Mouse (Mus musculus): ENCODE results near the gene Psmf1. TPM values are rescaled to one million over a fixed set of nuclear protein-coding genes. Genes with fewer than 3 reads are reported as not detected.

The Psmf1 gene
- 37.8 and 42.5 TPM in 2 replicates for polyA plus RNA-seq (2021; fragmentation: Nextera tagmentation)
- long read RNA-seq, experiment 1, transcript Psmf1-201 (7 exons, 3,809 nt): major isoform, 45 of 56 reads
- long read RNA-seq, experiment 1, partial matches to known transcripts: 1 of 56 reads
- long read RNA-seq, experiment 1, other reads (novel, unspliced or antisense): 5 of 56 reads
- long read RNA-seq, experiment 2, transcript Psmf1-201 (7 exons, 3,809 nt): major isoform, 145 of 182 reads
- long read RNA-seq, experiment 2, transcript Psmf1-206 (5 exons, 3,306 nt): minor isoform, 17 of 182 reads
- long read RNA-seq, experiment 2, partial matches to known transcripts: 7 of 182 reads
- long read RNA-seq, experiment 2, other reads (novel, unspliced or antisense): 10 of 182 reads

DNA sequence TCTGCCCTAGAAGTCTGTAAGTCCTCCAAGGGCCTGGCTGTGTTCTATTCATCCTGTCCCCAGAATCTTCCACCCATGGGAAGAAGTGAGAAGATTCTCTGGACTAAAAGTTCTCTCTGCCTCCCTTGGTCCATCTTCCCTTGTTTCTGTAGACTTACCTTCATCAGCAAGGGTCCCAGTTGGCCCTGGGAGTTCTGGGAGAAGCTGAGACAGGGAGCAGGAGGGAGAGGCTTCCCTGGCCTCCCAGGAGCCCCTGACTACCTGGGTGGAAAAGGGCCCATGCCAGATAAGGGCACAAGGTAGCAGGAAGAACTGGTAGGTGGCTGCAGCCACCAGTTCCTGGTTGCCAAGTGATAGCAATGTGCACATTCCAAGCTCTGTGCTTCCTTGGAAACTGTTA, at the start of gene Psmf1:
Gene Psmf1, minus strand, starts transcription at position 342 of the 400 bp plus-strand sequence.

DNA sequence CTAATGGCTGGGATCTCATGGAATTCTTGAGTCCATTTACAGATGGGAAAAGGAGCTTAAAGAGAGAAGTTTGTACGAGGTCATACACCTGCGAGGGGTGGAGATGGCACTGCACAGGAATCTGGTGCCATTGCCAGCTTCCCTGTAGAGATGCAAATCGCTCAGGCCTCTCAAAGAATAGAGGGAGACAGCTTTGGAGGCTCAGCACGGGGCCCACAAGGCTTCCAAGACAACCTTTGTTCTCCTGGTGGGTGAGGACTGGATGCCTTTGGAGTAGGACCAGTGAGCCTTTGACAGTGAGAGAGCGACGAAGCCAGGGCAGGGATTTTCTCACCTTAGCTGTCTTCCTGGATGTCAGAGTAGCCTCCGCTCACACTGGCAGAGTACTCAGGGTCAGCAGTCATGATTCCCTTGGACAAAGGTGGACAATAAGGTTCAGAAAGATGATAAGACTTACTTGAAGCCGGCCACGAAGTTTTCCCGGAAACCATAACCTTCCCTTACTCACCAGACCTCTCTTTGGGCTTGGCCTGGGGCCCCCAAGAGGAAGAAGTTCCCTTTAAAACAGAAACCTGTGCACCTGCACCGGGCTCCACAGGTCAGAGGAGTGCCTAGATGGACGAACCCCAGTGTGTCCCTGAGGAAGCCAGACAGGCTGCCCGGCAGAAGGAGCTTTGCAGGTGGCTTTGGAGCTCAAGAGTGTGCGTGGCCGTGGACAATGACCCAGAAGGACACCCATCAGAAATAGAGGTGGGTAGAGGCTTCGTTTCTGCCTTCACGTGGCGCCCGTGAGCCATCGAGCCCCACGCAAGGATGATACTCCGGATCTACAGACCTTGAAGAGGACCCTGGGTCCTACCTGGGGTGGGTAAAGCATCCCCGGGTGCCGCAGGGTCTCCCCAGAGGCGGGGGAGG, 42.5 kb downstream of the Psmf1 start, which contains the start of gene Tmem74b:
Gene Tmem74b, plus strand, starts transcription at position 778 of the 915 bp plus-strand sequence.

DNA sequence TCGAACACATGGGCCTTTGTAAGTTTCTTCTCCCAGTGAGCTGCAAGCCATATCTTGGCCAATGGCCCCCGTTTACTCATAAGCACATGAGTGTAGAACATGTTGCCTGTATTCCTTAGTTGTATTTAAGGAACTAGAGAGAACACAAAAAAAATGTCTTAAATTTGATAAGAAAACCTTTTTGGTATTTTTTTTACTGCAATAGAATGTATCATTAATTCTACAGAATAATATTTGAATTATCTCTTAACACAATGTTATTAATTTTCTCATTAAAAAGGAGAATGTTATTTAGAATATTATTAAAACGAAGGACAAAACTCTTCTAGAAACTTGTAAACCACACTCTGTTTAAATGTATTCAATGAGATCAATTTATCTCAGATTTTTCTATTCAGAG, 75.6 kb downstream of the Psmf1 start, which contains the start of gene Rad21l:
Gene Rad21l, minus strand, starts transcription at position 101 of the 400 bp plus-strand sequence.

Other genes starting within 250 kb of the Psmf1 start
- 1,292 and 1,361 TPM in 2 replicates for gene Fkbp1a, start 201.7 kb downstream of the Psmf1 start, polyA plus RNA-seq (2021; fragmentation: Nextera tagmentation)
- gene Sdcbp2, start 171.6 kb downstream of the Psmf1 start, polyA plus RNA-seq (2021; fragmentation: Nextera tagmentation): 2.2 TPM in 2 replicates
- 75.6 and 102 TPM in 2 replicates for gene Snph, start 111.6 kb downstream of the Psmf1 start, polyA plus RNA-seq (2021; fragmentation: Nextera tagmentation)
- gene Rad21l, start 75.7 kb downstream of the Psmf1 start, polyA plus RNA-seq (2021; fragmentation: Nextera tagmentation): 0.14 and 0.16 TPM in 2 replicates
- 6.7 and 7.1 TPM in 2 replicates for gene Tmem74b, start 42.2 kb downstream of the Psmf1 start, polyA plus RNA-seq (2021; fragmentation: Nextera tagmentation)
- gene Rspo4, start 98.7 kb upstream of the Psmf1 start, polyA plus RNA-seq (2021; fragmentation: Nextera tagmentation): 0.08 and 0.16 TPM in 2 replicates
- gene Angpt4, start 167.0 kb upstream of the Psmf1 start, polyA plus RNA-seq (2021; fragmentation: Nextera tagmentation): 0.08 and 0.09 TPM in 2 replicates
- gene Fam110a, start 236.0 kb upstream of the Psmf1 start, polyA plus RNA-seq (2021; fragmentation: Nextera tagmentation): 10.7 and 12.9 TPM in 2 replicates